Mouse (Mus musculus): ENCODE data around the gene Gm42420. TPM values are rescaled to one million over a fixed set of nuclear protein-coding genes. Genes with fewer than 3 reads are reported as not detected.

Gene Gm42420
- total RNA-seq, 1 experiment from 2014 or later, result not detected

DNA sequence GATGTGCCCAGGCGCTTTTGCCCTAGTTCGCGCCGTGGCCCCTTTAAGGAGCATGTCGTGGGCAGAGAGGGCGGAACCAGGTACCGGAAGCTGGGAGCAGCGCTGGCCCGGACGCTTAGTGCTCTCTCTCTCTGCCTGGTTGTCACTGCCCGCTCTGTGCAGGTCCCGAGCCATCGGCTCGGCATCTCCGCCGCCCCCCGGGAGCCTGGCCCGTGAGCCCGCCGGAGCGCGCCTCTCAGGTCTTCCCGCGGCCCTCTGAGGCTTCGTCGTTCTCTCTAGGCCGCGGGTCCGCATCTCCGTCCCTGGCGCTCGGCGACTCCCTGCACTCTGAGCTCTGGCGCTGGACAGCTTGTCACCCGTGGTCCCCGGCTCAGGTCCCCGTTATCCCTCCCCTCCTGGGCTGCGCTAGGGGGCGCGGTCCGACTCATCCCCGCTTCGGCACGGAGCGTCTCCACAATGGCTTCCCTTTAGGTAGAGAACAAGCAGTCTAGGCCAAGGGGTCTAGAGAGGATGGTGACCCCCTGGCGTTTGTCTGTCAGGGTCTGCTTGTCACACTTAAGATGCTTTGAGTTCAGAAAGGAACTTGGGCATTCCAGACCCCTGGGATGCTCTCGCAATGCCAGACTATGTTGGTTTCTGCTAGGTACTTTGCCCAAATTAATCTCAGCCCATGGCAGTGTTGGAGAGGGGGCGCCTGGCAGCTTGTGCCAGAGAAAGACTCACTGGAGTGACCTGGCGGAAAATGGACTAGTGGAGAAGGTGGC is 11.6 kb upstream of the Gm42420 start, which contains the start of gene Adck2:
Adck2 (plus strand) TSS at position 83 of the 764 bp plus-strand sequence.
- peak; percentile 85 for DNase-seq

GRCm38 (mm10) chr6:39574555-39574869 is 11.0 kb upstream of the Gm42420 start:
- peak; percentile 28 for DNase-seq

DNA sequence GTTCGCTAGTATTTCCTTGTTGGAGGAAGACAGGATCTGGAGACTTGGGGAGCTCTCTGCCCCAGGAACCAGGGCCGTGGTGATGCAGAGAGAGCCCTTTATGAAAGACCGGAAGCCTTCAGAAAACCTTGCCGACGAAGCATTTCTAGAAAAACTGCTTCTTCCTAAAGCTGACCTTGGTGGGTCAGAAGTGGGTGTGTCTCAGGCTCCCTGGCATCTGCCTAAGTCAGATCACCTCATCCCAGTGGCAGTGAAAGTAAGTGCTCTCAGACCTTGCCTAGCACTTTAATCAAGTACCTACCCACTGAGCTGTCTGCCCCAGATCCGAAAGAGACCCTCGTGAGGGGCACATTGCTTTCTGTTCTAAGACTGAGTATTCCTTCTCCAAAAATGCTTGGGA is 10.6 kb upstream of the Gm42420 start:
- DNase-seq, result no peak

- DNase-seq, result no peak
Observed at GRCm38 (mm10) chr6:39579552-39579951, 6.0 kb upstream of the Gm42420 start.

GRCm38 (mm10) chr6:39580558-39580957 is 5.0 kb upstream of the Gm42420 start:
- no peak for DNase-seq

GRCm38 (mm10) chr6:39581087-39581784 is 4.3 kb upstream of the Gm42420 start:
- no peak for DNase-seq

- no peak for DNase-seq
Observed at GRCm38 (mm10) chr6:39591481-39591880, 5.9 kb downstream of the Gm42420 start.

- peak; percentile 94 for DNase-seq
Observed at GRCm38 (mm10) chr6:39592401-39593214, 7.1 kb downstream of the Gm42420 start, which contains the start of gene Ndufb2. TSS of gene Ndufb2 (plus strand) at chr6:39592574.

GRCm38 (mm10) chr6:39600851-39601250 is 15.3 kb downstream of the Gm42420 start:
- DNase-seq, result no peak

DNA sequence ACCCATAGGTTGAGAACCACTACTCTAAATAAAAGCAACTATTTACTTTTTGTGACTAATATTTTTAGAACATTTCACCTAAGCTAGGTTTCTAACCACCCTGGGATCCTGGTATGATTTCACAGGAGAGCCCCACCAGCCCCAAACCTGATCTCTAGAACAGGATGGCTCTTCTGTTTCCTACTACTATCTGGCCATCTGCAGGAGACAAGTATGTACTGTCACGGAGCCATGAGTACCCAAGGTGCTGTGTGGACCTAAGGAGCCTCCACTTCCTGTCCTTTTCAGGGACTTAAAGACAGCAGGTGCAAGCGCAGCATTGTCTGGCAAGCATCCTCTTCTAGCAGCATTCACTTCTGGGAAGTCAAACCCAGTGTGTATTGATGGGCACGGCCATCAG is 16.3 kb downstream of the Gm42420 start:
- no peak for DNase-seq

GRCm38 (mm10) chr6:39604565-39604964 is 19.0 kb downstream of the Gm42420 start:
- no peak for DNase-seq

- no peak for DNase-seq
Observed at GRCm38 (mm10) chr6:39606056-39606455, 20.5 kb downstream of the Gm42420 start.

GRCm38 (mm10) chr6:39606862-39607261 is 21.3 kb downstream of the Gm42420 start:
- DNase-seq, result no peak

GRCm38 (mm10) chr6:39607365-39607764 is 21.8 kb downstream of the Gm42420 start:
- no peak for DNase-seq

DNA sequence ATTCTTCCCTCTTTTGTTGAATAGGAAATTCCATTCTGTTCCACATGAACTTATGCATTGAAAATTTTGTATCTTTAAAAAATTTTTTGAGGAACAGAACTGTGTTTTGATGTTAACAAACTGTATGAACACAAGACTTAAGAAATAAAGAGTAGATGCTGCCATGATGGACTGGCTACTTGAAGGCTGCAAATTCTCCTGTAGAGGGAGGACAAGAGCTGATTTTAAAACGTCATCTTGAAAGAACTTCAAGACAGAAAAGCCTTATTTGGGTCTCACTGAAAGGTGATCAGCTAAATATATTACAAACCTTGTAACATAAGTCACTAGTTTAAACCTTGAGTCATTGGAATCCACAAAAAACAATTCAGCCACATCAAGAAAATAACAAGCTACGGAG is 24.7 kb downstream of the Gm42420 start:
- DNase-seq, result no peak

DNA sequence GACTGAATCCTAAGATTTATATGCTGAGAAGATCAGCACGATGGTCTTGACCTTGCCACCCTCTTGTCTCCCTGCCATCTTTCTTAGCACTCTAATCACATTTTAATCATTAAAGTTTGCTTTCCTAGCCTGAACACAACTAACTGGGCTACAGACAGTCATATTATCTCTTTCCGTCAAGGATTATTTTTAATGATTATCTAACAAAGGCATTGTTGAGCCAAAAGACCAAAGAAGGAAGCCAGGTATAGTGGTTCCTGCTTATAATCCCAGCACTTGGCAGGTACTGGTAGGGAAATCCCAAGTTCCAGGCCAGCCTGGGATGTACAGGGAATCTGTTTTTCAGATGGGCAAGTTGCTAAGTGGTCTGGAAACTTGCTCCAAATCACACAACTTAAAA is 25.7 kb downstream of the Gm42420 start:
- DNase-seq, result no peak

Other genes starting within 250 kb of the Gm42420 start
- 29.0 and 40.6 TPM in 2 replicates for gene Slc37a3, start 208.1 kb upstream of the Gm42420 start, total RNA-seq (2021)
- 0.52 and 1.2 TPM in 2 replicates for gene Rab19, start 204.6 kb upstream of the Gm42420 start, total RNA-seq (2021)
- gene Mkrn1, start 165.3 kb upstream of the Gm42420 start, total RNA-seq (2021), result 70.6 and 103 TPM in 2 replicates
- gene Dennd2a, start 27.9 kb upstream of the Gm42420 start, total RNA-seq (2021), result 10.8 and 11.9 TPM in 2 replicates
- gene Adck2, start 11.9 kb upstream of the Gm42420 start, total RNA-seq (2021), result 20.7 and 31.5 TPM in 2 replicates
- gene Ndufb2, start 6.8 kb downstream of the Gm42420 start, total RNA-seq (2021), result 167 and 208 TPM in 2 replicates
- 35.1 and 43.4 TPM in 2 replicates for gene Braf, start 139.7 kb downstream of the Gm42420 start, total RNA-seq (2021)
- gene Mrps33, start 225.2 kb downstream of the Gm42420 start, total RNA-seq (2021), result 71.2 and 76.7 TPM in 2 replicates